Mouse (Mus musculus): Measurements from ENCODE around the gene Dnah3. TPM values are rescaled to one million over a fixed set of nuclear protein-coding genes. Genes with fewer than 3 reads are reported as not detected.

Gene Dnah3
- polyA plus RNA-seq, 1 experiment from 2014 or later, result 0.09 TPM

GRCm38 (mm10) chr7:119937036-119937435 lies 158.0 kb downstream of the Dnah3 start:
- H3K9ac ChIP-seq, result no peak overlapping the region
- no peaks in the 10 kb centered on the region for H3K4me1 ChIP-seq (replicated peaks; ENCODE audit: control insufficient read depth, insufficient read depth, low read length)
- H3K36me3 ChIP-seq (replicated peaks; ENCODE audit: control insufficient read depth, insufficient read depth), result no peaks in the 10 kb centered on the region
- DNase-seq (ENCODE audit: low spot score) (no peak), ATAC-seq (ENCODE audit: low FRiP score) (no peak)
- no peaks in the 10 kb centered on the region for H3K27me3 ChIP-seq (ENCODE audit: control insufficient read depth, insufficient read depth, low read length)
- no peaks in the 10 kb centered on the region for H3K9me3 ChIP-seq (ENCODE audit: control insufficient read depth, low read length)
- H3K27ac ChIP-seq, result no peak overlapping the region
- no peak overlapping the region for H3K4me3 ChIP-seq (replicated peaks; ENCODE audit: low read length)
- 80% methylated on average over 5 of the region's 5 CpGs for WGBS
- H3K4me2 ChIP-seq (replicated peaks), result no peak overlapping the region

- no peak for DNase-seq (ENCODE audit: low spot score)
- Histone ChIP-seq H3K27me3 (ENCODE audit: control insufficient read depth, insufficient read depth, low read length) (no peaks in the 10 kb centered on the region), H3K36me3 (replicated peaks; ENCODE audit: control insufficient read depth, insufficient read depth) (no peaks in the 10 kb centered on the region), H3K4me2 (replicated peaks) (no peak overlapping the region), H3K4me1 (replicated peaks; ENCODE audit: control insufficient read depth, insufficient read depth, low read length) (no peaks in the 10 kb centered on the region), H3K9me3 (ENCODE audit: control insufficient read depth, low read length) (no peaks in the 10 kb centered on the region), H3K4me3 (replicated peaks; ENCODE audit: low read length) (no peak overlapping the region), H3K9ac (no peak overlapping the region), H3K27ac (no peak overlapping the region)
- no peak for ATAC-seq (ENCODE audit: low FRiP score)
Measured at GRCm38 (mm10) chr7:119936321-119936720, 158.8 kb downstream of the Dnah3 start.

- WGBS, result 71% methylated on average over 2 of the region's 2 CpGs
- no peaks in the 10 kb centered on the region for H3K4me1 ChIP-seq (replicated peaks; ENCODE audit: control insufficient read depth, insufficient read depth, low read length)
- ATAC-seq (ENCODE audit: low FRiP score), result no peak
- H3K27ac ChIP-seq, result no peak overlapping the region
- no peak overlapping the region for H3K9ac ChIP-seq
- no peaks in the 10 kb centered on the region for H3K36me3 ChIP-seq (replicated peaks; ENCODE audit: control insufficient read depth, insufficient read depth)
- DNase-seq (ENCODE audit: low spot score), result no peak
- H3K27me3 ChIP-seq (ENCODE audit: control insufficient read depth, insufficient read depth, low read length), result no peaks in the 10 kb centered on the region
- H3K9me3 ChIP-seq (ENCODE audit: control insufficient read depth, low read length), result no peaks in the 10 kb centered on the region
- H3K4me3 ChIP-seq (replicated peaks; ENCODE audit: low read length), result no peak overlapping the region
- no peak overlapping the region for H3K4me2 ChIP-seq (replicated peaks)
Measured at GRCm38 (mm10) chr7:119928783-119929440, 166.2 kb downstream of the Dnah3 start.

- H3K9me3 ChIP-seq (ENCODE audit: control insufficient read depth, low read length), result no peaks in the 10 kb centered on the region
- no peaks in the 10 kb centered on the region for H3K27me3 ChIP-seq (ENCODE audit: control insufficient read depth, insufficient read depth, low read length)
- no peak overlapping the region for H3K9ac ChIP-seq
- H3K4me3 ChIP-seq (replicated peaks; ENCODE audit: low read length), result no peak overlapping the region
- no peak overlapping the region for H3K4me2 ChIP-seq (replicated peaks)
- H3K36me3 ChIP-seq (replicated peaks; ENCODE audit: control insufficient read depth, insufficient read depth), result no peaks in the 10 kb centered on the region
- no peak overlapping the region for H3K27ac ChIP-seq
- WGBS, result 87% methylated on average over 4 of the region's 4 CpGs
- ATAC-seq (ENCODE audit: low FRiP score) (no peak), DNase-seq (ENCODE audit: low spot score) (no peak)
- no peaks in the 10 kb centered on the region for H3K4me1 ChIP-seq (replicated peaks; ENCODE audit: control insufficient read depth, insufficient read depth, low read length)
Measured at GRCm38 (mm10) chr7:119921054-119921453, 174.0 kb downstream of the Dnah3 start.

- Histone ChIP-seq H3K9me3 (ENCODE audit: control insufficient read depth, low read length) (no peaks in the 10 kb centered on the region), H3K9ac (no peak overlapping the region), H3K4me3 (replicated peaks; ENCODE audit: low read length) (no peak overlapping the region), H3K27me3 (ENCODE audit: control insufficient read depth, insufficient read depth, low read length) (no peaks in the 10 kb centered on the region), H3K4me2 (replicated peaks) (no peak overlapping the region), H3K27ac (no peak overlapping the region), H3K36me3 (replicated peaks; ENCODE audit: control insufficient read depth, insufficient read depth) (no peaks in the 10 kb centered on the region), H3K4me1 (replicated peaks; ENCODE audit: control insufficient read depth, insufficient read depth, low read length) (no peaks in the 10 kb centered on the region)
- ATAC-seq (ENCODE audit: low FRiP score), result no peak
- 72% methylated on average over 2 of the region's 2 CpGs for WGBS
- no peak for DNase-seq (ENCODE audit: low spot score)
Measured at GRCm38 (mm10) chr7:119920457-119920856, 174.6 kb downstream of the Dnah3 start.

- 76% methylated on average over 3 of the region's 3 CpGs for WGBS
- Histone ChIP-seq H3K36me3 (replicated peaks; ENCODE audit: control insufficient read depth, insufficient read depth) (no peaks in the 10 kb centered on the region), H3K27me3 (ENCODE audit: control insufficient read depth, insufficient read depth, low read length) (no peaks in the 10 kb centered on the region), H3K4me2 (replicated peaks) (no peak overlapping the region), H3K9me3 (ENCODE audit: control insufficient read depth, low read length) (no peaks in the 10 kb centered on the region), H3K4me3 (replicated peaks; ENCODE audit: low read length) (no peak overlapping the region), H3K9ac (no peak overlapping the region), H3K27ac (no peak overlapping the region), H3K4me1 (replicated peaks; ENCODE audit: control insufficient read depth, insufficient read depth, low read length) (no peaks in the 10 kb centered on the region)
- ATAC-seq (ENCODE audit: low FRiP score) (no peak), DNase-seq (ENCODE audit: low spot score) (no peak)
Measured at GRCm38 (mm10) chr7:119911727-119912126, 183.4 kb downstream of the Dnah3 start.

DNA sequence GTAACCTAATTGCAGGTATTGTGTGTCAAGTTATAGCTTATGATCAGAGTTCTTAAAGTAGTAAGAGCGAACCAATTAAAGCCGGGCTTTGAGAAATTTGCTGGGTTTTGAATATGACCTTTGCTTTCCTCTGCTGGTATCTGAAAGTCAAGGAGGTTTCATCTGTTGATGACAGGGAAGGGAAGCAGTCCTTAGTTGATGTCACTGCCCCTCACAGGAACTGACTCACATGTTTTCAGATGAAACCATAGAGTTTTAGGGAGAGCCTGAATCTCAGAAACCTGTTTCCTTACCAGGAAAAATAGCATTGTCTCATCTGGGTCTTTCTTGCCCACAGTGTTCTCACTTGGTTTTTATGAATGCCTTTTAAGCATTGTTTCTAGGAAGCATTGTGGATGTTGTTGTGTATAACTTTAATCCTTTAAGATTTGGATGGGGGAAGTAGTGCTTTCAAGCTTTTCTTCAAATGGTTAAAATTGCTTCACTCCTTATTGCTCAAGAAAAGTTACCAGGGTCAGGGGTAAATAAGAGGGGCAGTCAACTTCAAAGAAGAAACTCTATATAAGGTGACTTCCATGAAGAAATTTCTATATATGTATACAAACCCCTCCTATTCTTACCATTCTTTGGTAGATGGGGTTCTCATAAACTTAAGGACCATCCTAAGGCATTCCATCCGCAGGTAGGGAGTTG lies 188.4 kb downstream of the Dnah3 start:
- 91% methylated on average over 3 of the region's 3 CpGs for WGBS
- no peaks in the 10 kb centered on the region for H3K27me3 ChIP-seq (ENCODE audit: control insufficient read depth, insufficient read depth, low read length)
- no peaks in the 10 kb centered on the region for H3K36me3 ChIP-seq (replicated peaks; ENCODE audit: control insufficient read depth, insufficient read depth)
- no peak overlapping the region for H3K27ac ChIP-seq
- H3K4me1 ChIP-seq (replicated peaks; ENCODE audit: control insufficient read depth, insufficient read depth, low read length), result no peaks in the 10 kb centered on the region
- no peak overlapping the region for H3K4me2 ChIP-seq (replicated peaks)
- DNase-seq (ENCODE audit: low spot score) (no peak), ATAC-seq (ENCODE audit: low FRiP score) (no peak)
- no peak overlapping the region for H3K9ac ChIP-seq
- H3K9me3 ChIP-seq (ENCODE audit: control insufficient read depth, low read length), result no peaks in the 10 kb centered on the region
- no peak overlapping the region for H3K4me3 ChIP-seq (replicated peaks; ENCODE audit: low read length)

DNA sequence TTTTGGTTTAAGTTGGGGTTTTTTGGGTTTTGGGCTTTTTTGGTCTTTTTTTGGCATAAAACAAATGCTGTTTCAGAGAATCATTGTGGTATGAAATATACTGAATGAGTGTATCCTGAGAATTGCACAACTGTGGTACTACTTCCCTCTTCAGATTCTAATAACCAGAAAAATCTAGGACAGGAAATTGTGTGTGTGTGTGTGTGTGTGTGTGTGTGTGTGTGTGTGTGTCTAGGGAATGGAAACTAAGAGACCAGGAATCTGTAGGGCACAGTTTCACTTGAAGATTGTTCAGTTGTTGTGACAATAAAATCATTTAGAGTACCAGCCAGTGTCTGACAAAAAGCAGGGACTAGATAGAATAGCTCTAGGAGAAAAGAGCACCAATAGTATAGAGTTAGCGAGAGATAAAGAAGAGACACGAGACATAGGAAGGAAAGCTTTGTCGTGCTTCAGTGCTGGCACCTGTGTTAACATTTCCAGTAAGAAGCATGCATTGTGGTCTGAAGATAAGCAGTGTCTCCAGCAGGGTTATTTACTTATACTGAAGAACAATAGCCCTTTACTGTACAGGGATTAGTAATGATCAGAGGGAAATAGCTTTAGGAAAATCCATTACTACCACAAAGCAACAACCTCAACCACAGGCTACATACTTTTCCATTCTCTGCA lies 195.6 kb downstream of the Dnah3 start:
- 82% methylated on average over 3 of the region's 3 CpGs for WGBS
- H3K27ac ChIP-seq, result no peak overlapping the region
- H3K9me3 ChIP-seq (ENCODE audit: control insufficient read depth, low read length), result no peaks in the 10 kb centered on the region
- no peak for DNase-seq (ENCODE audit: low spot score)
- peaks cover 13% of the 10 kb centered on the region for H3K4me1 ChIP-seq (replicated peaks; ENCODE audit: control insufficient read depth, insufficient read depth, low read length)
- no peaks in the 10 kb centered on the region for H3K27me3 ChIP-seq (ENCODE audit: control insufficient read depth, insufficient read depth, low read length)
- no peaks in the 10 kb centered on the region for H3K36me3 ChIP-seq (replicated peaks; ENCODE audit: control insufficient read depth, insufficient read depth)
- ATAC-seq (ENCODE audit: low FRiP score), result no peak
- H3K4me2 ChIP-seq (replicated peaks), result no peak overlapping the region
- H3K9ac ChIP-seq, result no peak overlapping the region
- no peak overlapping the region for H3K4me3 ChIP-seq (replicated peaks; ENCODE audit: low read length)

GRCm38 (mm10) chr7:119898247-119898856 lies 196.7 kb downstream of the Dnah3 start:
- no peak overlapping the region for H3K9ac ChIP-seq
- ATAC-seq (ENCODE audit: low FRiP score), result no peak
- no peaks in the 10 kb centered on the region for H3K27me3 ChIP-seq (ENCODE audit: control insufficient read depth, insufficient read depth, low read length)
- no peak for DNase-seq (ENCODE audit: low spot score)
- H3K9me3 ChIP-seq (ENCODE audit: control insufficient read depth, low read length), result no peaks in the 10 kb centered on the region
- no peak overlapping the region for H3K4me2 ChIP-seq (replicated peaks)
- WGBS, result 56% methylated on average over 1 of the region's 1 CpGs
- H3K36me3 ChIP-seq (replicated peaks; ENCODE audit: control insufficient read depth, insufficient read depth), result no peaks in the 10 kb centered on the region
- no peak overlapping the region for H3K27ac ChIP-seq
- H3K4me1 ChIP-seq (replicated peaks; ENCODE audit: control insufficient read depth, insufficient read depth, low read length), result peaks cover 25% of the 10 kb centered on the region
- H3K4me3 ChIP-seq (replicated peaks; ENCODE audit: low read length), result no peak overlapping the region

Measured in hindbrain, embryonic 14.5 days (tissue).